Mouse (Mus musculus): ENCODE data around the gene Sds.

The Sds gene

DNA sequence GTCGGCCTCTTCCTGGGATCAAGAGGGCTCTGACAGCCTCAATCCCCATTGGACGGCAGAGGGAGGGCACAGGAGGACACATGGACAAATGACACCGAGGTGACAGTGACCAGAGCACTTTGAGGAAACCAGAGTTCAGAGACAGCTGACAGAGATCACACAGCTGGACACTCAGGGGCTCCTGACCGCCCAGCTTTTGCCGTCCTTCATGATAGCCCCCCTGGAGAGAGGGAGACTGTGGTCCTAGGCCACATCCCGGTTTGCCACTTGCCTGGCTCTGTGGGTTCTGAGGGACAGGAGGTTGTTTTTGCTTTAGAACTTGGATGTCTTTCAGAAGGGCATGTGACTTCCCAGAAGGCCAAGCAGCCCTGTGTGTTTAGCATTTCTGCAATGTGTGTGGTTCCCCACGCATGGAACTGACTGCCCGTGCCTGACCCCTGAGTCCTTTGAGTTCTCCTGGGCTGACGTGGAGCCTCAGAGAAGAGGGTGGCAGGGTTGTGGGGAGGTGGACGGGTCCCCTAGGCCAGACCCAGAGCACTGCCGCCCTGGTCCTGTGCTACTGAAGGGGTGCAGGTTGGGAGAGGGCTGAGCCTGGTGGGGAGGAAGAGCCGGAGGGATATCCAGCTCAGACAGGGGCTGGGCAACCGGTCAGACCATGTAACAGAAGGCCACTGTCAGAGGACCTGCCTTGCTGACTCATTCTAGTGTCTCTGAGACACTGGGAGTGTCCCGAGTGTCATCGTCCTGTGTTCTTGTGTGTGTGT is 40.1 kb downstream of the Sds start:
- no peak for DNase-seq (ENCODE audit: low spot score)

GRCm38 (mm10) chr5:120517552-120517951 is 41.2 kb downstream of the Sds start:
- DNase-seq (ENCODE audit: low spot score), result no peak

DNA sequence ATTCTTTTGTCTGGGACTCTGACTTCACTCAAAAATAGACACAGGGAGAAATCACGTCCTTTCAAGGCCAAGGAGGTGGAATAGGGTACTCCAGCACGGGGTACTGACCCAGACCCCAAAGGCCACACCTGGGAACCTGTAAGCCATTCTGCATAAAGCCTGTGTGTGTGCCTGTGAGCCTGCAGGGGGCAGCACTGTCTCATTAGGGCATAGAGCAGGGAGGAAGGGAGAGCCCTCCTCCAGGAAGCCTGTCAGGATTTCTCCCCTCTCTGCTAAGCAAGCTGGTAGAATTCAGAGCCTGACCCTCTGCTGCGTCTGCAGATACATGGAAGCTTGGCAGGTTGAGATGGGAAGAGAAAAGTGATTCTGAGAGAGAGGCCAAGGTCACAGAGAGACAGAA is 46.3 kb downstream of the Sds start:
- peak; percentile 69 for DNase-seq (ENCODE audit: low spot score)

DNA sequence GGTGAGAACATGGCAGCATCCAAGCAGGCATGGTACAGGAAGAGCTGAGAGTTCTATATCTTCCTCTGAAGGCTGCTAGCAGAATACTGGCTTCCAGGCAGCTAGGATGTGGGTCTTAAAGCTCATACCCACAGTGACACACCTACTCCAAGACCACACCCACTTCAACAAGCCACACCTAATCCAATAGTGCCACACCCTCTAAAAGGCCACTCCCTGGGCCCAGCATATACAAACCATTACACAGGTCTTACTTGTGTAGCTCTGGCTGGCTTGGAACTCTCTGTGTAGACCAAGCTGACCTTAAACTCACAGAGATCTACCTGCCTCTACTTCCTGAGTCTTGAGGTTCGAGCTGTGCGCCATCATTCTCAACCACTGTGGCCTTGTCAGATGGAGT is 48.4 kb downstream of the Sds start:
- DNase-seq (ENCODE audit: low spot score), result no peak

DNA sequence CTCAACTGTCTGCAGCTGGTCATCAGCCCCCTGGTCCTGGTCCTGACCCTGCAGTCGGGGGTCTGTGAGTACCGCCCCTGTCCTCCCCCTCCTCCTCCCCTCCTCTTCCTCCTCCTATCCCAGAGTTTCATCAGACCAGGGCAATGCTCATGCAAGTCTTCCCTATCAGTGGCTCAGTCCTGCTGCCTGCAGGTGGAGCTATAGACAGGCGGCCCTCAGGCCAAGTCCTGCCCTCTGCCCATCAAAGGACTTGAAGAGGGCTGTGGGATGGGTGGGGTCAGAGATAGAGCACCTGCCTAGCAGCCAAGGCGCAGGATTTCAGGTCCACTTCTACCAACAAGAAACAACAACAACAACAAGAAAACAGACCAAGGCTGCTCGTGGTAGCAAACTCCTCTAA is 49.4 kb downstream of the Sds start:
- DNase-seq (ENCODE audit: low spot score), result no peak

DNA sequence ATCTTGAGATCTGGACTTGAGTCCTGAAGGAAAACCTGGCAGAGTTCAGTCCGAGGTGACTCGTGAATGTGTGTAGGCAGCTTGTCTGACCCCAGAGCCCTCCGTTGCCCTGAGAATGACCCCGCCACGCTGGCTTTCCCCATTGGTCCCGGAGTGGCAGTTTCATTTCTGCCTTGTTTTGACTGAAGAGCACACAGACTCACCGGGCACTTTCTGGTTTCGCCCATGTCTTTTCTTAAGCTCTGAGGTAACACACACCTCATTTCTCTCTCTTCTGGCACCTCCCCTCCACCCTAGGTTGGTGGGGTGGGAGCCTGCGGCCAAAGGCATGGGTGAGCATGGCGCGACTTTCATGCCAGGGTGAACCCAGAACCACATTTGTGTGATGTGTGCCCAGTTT is 50.0 kb downstream of the Sds start:
- DNase-seq (ENCODE audit: low spot score), result no peak

DNA sequence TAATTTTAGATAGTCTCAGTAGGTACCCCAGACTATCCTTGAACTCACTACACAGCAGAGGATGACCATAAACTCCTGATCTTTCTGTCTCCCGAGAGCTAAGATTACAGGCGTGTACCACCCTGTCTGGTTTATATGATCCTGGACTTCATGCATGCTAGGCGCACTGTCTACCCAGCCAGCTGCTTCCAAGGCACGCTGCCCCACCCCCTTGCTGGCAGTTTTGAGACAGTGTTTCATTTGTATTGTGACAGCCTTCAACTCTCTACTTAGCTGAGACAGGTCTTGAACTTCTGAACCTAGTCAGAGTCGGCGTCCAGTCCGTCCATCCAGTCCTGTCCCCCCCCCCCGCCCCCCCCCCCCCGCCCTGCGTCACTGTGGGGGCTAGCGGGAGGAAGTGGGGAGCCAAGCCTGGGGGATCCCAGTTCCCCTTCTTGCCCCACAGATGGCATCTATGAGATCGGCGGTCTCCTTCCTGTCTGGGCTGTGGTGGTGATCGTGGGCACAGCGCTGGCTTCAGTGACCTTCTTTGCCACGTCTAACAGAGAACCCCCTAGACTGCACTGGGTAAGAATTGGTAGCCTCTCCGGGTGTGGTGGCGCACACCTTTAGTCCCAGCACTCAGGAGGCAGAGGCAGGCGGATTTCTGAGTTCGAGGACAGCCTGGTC is 51.1 kb downstream of the Sds start:
- DNase-seq (ENCODE audit: low spot score), result no peak

DNA sequence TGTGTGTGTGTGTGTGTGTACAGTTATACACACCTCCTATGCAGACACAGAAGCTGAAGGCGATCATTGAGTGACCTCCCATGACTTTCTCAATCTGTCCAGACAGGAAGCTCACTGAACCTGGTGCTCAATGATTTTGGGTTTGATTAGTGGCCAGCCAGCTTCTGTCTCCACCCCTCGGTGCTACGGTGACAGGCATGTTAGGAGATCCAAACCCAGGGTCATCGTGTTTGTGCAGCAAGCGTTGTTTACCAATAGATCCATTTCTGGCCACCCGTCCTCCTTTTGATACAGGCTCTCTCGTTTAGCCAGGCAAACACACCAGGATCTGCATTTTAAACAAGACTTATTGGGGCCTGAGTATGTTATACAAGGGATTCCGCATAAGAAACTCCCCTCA is 55.3 kb downstream of the Sds start:
- no peak for DNase-seq (ENCODE audit: low spot score)
